Mouse (Mus musculus): ENCODE results near the gene Nit1.

Gene Nit1

DNA sequence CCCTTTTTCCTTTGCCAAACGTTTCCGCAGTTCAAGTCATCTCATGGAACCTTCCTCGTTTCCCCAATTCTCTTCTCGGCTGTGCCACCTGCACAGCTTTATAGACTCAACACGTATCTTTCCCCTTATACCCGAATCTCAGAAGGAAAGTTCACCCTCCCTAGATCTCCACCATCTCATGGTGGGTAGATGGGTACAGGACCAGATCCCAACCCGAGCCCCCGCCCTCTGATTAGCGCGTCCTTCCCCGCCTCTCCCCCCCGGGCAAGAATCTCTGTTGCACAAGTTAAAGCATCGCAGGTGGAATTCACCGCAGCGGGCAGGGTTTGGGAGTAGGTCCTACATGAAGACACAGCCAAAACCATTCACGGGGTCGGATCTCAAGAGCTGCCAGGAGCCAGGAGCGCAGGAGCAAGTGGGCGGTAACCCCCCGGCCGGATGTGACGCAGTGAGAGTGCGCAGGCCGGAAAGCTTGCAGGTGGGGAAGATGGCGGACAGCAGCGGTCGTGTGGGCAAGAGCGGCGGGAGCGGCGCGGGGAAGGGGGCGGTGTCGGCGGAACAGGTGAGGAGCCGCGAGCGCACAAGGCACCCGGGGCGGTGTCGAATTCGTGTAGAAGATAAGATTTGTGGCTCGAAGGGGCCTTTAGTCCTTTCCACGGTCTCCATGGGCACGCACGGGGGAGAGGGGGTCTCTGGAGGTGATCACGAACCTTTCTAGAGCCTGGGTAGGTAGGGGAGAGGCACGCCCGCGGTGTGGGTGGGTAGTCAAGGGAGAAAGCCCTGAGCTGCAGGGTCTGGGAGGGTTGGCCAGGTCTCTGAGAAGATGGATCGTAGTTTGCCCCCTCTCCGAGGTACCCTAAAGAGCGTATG lies at the start of gene Nit1, which contains the start of gene Pfdn2:
Gene Nit1, minus strand, starts transcription at position 422 of the 870 bp plus-strand sequence.
Gene Pfdn2, plus strand, starts transcription at position 446 of the 870 bp plus-strand sequence.
- DNase-seq (ENCODE audit: low spot score): peak; percentile 95

DNA sequence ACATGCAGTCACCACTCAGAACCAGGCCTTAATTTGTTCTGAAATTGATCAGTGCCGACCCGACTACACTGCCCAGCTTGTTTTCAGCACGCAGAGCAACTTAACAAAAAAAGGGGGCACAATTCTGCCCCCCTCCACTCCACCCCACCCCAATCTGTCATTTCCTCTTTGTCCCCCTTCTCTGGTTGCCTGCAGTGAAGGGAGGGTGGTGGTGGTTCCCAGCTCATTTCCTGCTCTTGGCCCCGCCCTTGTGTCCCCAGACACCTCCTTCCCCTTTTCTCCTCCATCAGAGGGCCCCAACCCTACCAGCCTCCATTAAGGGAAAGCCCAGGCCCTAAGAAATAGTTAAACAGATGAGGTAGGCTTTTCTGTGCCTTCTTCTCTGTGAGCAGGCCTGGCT lies 44.7 kb upstream of the Nit1 start:
- DNase-seq (ENCODE audit: low spot score): no peak

DNA sequence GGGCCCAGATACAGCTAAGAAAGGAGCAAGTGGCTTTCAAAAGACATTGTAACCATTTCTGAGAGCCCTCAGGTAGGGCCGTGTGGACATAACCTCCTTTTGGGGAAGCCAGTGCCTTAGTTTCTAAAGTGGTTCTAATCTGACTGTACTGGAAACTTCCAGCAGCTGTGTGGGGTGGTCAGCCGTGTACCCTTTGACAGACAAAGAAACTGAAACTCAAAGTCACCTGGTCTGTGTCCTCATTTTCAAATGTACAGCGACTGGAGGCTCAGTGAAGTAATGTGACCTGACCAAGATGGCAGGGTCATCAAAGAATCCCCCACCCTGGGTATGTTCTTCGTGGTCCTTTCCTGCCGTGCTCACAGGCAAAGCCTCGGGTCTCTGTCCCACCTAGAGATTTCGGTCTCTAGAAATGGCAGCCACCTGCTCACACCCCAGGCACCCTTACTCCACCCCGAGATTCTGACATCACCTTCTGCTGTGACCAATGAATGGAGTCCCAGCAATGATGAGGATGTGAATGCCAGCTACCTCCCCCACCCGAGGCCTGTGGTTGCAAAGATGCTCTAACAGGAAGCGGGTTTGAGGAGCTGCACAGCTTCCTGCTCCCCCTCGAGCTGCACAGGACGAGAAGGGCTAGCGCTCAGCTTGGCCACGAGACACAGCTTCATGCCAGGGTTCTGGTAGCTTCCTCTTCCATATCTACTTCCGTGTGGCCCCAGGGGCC lies 43.1 kb upstream of the Nit1 start, which contains the start of gene Arhgap30:
Gene Arhgap30, plus strand, starts transcription at position 579 of the 727 bp plus-strand sequence.
- no peak for DNase-seq (ENCODE audit: low spot score)

DNA sequence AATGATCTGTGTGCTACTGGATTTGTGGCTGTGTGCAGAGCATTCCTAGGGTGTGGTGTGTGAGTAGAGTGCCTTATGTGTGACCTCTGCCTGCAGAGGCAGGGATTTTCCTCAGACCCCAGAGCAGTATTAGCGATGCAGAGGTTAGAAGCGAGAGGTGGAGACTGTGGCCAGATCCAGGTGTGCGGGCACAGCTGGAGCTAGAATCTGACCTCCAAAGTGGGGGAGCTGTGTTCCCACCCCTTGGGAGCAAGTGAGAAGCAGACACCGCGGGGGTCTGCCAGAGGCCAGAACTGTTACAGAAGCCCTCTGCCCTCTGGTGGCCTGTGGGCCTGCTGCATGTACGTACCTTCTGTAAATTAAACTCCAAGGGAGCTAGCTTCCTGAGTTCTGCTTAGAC lies 41.7 kb upstream of the Nit1 start:
- DNase-seq (ENCODE audit: low spot score): no peak

DNA sequence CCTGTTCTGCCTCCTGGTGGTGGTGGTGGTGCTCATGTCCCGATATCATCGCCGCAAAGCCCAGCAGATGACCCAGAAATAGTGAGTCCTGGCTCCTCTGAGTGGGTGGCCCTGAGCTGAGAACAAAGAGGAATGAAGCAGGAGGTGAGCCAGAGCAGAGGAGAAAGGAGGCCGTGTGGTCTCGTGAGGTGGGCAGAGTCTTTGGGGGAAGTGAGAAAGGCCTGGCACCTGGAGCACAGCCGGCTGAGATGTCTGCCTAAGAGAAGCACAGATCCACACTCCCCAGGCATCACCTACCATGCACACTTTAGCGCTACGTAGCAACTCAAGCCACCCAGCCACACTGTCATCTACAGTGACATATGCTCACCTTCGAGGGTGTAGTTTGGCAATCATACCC lies 39.7 kb upstream of the Nit1 start:
- DNase-seq (ENCODE audit: low spot score): no peak

DNA sequence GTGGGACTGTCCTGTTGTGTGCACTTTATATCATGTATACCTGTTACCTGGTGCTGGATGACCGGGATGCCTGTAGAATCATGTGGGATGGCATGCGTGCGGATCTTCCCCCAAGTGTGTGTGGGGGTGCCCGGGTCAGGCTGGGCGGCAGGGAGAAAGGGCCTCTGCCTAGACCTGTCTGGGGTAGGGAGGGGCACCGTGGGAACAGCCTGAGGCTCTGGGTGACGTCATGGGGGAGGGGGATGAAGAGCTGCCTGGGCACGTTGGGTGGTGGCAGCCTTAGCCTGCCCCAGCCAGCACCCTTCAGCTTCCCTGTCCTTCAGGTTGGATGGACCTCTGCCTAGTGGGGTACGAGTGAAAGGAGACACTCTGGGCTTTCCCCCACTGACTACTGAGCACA lies 38.9 kb upstream of the Nit1 start:
- DNase-seq (ENCODE audit: low spot score): no peak

DNA sequence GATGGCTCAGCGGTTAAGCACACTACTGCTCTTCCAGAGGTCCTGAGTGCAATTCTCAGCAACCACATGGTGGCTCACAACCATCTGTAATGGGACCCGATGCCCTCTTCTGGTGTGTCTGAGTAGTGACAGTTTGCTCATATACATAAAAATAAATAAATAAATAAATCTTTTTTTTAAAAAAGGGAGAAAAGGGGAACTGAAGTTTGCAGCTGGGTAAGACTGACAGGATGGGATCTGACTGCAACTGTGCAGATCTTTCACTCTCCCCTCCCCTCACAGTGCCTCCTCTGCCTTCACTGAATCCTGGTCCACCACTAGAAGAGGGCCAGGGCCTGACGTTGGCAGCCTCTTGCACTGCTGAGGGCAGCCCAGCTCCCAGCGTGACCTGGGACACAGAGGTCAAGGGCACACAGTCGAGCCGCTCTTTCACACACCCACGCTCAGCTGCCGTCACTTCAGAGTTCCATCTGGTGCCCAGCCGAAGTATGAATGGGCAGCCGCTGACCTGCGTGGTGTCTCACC lies 36.7 kb upstream of the Nit1 start:
- DNase-seq (ENCODE audit: low spot score): no peak

DNA sequence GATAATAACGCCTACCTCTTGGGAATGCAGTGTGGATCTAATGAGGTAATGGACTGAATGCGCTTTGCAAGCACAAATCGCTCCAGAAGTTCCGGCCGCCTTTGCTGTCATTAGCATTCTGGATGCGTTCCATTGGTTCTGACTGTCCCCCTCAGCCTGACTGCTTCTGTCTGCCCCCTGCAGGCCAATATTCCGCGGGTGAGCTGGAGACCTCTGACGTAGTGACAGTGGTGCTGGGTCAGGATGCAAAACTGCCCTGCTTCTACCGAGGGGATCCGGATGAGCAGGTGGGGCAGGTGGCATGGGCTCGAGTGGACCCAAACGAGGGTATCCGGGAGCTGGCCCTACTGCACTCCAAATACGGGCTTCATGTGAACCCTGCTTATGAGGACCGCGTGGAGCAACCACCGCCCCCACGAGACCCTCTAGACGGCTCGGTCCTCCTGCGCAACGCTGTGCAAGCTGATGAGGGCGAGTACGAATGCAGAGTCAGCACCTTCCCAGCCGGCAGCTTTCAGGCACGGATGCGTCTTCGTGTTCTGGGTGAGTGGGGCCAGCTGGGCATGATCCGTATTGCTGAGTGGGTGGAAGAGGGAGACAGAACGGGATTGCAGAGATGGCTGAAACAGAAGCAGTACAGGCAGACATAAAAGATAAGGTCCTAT lies 34.6 kb upstream of the Nit1 start:
- peak; percentile 87 for DNase-seq (ENCODE audit: low spot score)

DNA sequence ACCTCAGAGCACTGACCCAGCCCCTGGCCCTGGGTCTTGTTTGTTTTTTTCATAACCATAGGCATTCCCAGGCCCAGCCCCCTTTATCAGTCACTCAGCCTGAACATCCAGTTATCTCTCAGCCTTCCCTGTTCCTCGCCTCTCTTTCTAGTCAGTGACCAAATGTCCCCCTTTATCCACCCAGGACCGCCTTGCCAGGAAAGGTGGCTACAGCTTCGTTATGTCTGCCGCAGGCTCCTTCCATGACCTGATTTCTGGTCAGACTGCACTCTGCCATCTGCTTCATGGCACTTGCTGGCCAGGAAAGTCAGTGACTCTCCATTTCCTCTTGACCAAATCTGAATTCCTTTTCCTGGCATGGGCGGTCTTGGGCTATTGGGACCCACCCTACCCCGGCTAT lies 32.9 kb upstream of the Nit1 start:
- no peak for DNase-seq (ENCODE audit: low spot score)

DNA sequence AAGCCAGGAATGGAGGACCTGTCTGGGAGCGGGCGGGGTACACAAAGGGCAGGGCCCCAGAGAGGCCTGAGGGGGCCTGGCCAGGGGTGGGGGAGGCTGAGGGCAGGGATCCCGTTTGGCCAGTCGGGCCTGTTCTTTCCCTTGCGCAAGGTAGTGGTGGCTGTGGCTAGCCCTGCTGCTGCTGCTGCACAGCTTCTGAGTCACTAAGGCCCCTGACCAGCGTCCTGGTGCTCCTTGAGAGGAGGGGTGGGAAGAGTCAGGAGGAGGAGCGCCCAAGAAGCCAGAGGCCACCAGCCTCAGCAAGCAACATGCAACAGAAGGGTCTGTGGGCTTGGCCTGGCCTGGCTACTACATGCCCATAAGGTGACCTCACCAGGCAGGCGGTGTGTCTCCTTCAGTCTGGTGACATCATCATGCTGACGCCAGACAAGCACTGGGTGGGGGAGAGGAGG lies 30.2 kb upstream of the Nit1 start:
- peak; percentile 84 for DNase-seq (ENCODE audit: low spot score)

DNA sequence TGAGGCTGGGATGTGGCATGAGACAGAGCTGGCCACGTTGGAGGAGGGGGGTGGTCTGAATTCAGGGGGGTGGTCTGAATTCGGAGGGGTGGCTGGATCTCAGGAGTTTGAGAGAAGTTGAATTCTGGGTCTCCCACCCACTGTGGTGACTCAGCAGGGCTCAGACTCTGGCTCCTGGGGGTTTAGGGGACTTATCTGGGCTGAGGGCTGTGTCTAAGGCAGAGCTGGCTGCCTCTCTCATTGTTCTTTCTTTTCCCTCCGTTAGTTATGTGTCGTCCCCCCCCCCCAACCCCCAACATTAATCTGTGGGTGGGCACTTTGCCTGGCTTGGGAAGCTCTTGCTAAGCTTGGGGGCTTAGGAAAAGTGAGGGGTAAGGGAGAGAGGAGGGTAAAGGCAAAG lies 28.5 kb upstream of the Nit1 start:
- DNase-seq (ENCODE audit: low spot score): no peak

DNA sequence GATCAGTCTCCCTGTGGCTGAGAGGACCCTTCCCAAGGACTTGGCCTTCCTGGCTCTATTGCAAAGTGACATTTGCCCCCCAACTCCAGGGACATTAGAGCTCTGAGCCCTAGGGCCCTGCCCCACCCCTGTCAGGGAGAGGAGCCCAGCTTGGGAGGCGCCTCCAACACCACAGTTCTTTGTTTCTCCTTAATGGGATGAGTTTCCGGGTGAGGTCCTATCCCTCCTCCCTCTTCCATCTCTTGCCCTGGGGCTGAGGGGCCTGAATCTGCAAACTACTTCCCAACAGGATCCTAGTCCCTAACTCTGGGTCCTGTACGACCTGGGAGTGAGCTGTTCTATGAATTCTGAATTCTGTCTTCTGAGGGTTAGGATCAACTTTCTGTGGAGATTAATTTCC lies 27.4 kb upstream of the Nit1 start:
- no peak for DNase-seq (ENCODE audit: low spot score)

DNA sequence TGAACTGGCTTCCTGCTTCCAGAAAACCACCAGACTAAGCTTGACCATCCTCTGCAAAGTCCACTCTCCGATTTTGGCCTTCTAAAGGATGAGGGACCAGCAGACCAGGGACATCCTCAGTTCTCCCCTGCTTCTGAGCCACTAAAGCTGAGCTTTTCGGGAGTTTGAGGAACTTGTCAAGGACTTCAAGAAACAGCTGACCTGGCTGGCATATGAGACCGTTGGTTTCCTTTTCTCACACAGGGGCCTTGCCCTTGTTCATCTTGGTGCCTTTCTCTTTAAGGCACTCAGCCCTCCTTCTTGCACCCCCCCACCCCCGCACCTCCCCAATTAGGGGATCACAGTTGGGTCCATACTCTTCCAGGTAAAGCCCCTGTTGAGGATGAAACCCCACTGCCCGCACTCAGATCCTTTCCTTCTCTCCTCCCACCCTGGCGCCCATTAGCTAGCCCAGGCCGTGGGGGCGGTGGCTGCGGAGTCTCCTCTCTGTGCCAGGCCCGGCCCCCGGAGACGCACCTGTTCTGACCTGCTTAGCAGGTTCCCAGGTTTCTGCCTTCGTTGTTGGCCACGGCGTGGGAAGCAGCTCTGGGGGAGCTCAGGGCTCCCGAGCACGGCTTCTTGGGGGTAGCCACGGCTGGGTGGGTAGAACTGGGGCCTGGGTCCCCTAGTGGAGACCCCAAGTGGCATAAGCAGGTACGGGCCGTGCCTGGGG lies 24.6 kb upstream of the Nit1 start, which contains the start of gene Nectin4:
Gene Nectin4, plus strand, starts transcription at position 255 of the 712 bp plus-strand sequence.
- no peak for DNase-seq (ENCODE audit: low spot score)

DNA sequence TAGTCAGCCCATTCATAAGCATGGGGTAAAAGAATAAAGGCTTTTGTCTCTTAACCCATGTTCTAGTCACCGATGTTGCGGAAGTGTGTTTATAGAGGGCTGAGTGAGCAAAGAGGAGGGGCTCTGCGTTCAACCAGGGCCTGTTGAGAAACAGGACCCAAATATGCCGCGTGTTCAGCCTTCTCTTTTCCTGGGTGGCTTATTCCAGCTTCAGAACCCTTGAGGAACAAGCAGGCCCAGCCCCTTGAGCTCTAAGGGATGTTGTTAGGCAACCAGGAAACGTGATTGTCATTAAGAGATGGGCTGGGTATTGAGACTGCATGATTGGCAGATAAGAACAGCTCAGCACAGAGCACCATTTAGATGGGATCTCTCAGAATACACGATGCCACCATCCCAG lies 20.5 kb upstream of the Nit1 start:
- no peak for DNase-seq (ENCODE audit: low spot score)

DNA sequence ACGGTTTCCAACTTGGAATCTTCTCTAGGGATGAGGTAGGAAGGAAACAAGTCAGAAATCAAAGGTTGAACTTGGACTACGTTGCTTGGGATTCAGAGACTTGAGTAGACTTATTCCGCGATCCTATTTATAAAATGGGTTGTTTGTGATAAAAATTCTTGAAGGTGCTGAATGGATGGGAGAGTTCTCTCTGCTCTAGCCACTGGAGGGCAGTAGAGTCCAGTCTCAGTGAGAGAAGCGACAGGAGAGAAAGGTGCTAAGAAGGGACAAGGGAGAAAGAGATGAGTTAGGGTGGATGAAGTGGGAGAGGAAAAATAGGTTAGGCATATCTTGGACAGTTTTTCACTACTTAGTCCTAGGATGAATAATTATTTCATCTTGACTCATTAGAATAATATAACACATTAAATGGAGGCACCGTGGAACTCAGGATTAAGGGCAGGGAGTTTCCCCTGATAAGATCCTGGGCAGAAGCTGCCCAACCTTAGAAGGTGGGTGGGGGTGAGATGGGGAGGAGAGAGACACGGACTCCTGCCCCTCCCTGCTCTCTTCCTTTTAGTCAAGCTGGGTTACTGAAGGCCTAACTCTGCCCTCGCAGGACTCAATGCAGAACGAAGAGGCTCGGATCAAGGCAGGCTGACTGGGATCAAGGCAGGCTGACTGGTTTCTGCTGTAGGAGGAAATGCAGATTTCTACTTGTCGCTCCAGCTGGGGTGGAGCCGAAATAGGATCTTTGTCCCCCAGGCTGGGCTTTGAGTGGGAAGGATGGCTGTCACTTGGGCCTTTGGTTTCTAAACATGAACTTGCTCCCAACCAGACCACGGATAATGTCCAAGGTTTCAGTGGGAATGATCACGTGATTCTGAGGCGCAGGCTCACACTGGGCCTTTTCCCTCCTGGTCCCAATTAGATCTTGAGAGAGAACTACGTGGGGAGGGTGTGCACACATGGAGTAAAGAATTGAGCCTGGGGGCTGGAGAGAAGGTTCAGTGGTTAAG lies 16.0 kb upstream of the Nit1 start:
- DNase-seq (ENCODE audit: low spot score): peak; percentile 85

DNA sequence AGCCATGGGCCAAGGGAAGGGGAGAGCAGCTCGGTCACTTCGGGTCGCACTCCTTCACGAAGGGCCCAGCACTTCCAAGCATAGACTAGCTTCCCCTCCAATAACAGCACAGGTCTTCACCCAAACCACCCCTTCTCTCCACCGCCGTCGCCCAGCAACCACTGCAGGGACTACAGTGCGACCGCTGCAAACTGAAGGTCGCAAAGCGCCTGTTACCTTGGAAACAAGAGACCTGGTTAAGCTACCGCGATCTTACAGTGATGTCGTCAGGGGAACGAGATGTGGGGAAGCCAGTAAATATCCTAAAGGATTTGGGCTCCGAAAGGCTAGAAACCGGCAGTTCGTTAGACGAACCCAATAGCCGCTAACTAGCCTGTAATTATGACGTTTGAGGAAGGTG lies 15.2 kb upstream of the Nit1 start, which contains the start of gene Klhdc9:
Gene Klhdc9, minus strand, starts transcription at position 143 of the 400 bp plus-strand sequence.
- no peak for DNase-seq (ENCODE audit: low spot score)

DNA sequence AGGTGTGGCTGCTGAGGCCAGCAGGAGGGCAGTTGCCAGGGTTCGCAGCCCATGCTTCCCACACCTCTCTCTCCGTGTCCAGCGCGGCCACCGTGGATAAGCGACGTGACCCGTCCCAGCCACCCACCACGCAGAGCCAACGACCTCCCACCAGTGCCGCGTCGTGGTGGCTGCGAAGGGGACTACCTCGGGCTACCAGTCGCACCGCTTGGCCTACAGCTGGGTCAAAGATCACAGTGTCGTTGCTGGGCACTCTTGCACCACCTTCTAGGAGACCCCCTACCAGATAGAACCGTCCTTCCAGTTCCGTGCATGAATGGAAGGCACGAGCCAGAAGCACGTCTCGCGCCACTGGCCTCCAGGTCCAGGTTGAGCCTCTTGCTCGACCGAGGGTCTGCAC lies 14.8 kb upstream of the Nit1 start:
- DNase-seq (ENCODE audit: low spot score): no peak

DNA sequence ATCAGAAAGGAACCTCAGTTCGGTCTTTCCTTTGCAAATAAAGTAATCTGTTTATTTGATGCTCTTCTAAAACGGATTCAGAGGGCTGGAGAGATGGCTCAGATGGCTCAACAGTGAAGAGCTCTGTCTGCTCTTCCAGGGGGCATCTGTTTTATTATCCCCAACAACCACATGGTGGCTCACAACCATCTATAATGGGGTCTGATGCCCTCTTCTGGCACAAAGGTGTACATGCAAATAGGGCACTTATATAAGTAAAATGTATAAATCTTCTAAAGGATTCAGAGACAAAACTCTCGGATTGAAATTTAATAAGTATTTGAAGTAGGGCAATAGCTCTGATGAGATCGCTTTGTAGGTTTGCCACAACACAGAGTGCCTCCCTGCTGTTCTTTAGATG lies 13.0 kb upstream of the Nit1 start:
- DNase-seq (ENCODE audit: low spot score): peak; percentile 67

DNA sequence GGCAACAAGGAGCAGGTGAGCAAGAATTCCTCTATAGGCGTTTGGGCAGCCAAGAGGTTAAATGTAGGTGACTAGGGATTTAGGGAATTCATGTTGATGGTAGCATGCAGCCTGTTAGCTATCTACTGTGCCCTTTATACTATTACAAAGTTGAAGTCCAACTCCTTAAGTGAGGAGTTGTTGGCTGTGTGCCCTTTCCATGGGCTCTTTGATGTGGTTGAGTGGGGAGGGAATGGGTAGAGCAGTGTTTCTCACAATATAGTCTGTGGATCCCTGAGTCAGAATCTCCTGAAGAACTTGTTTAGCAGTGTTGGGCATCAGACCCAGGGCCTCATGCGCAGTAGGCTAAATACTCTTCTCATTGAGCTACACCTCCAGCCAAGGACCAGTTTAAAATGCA lies 11.4 kb upstream of the Nit1 start:
- DNase-seq (ENCODE audit: low spot score): no peak

DNA sequence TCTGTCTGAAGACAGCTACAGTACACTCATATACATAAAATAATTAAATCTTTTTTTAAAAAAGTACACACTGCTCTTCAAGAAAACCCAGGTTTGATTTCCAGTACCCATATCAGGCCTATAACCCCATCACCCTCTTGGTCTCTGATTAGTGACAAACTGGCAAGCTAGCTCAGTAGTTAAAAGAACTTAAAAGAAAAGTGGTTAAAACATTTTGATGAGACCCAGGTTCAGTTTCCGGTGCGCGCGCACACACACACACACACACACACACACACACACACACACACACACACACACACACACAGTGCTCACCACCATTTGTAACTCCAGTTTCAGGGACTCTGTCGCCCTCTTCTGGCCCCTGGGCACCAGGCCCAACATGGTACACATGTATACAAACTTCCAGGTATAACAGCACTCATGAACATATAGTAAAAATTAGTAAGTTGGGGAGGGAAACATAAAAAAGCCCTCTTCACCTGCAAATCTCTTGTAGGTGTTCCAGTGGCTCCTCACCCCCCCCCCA lies 10.4 kb upstream of the Nit1 start:
- DNase-seq (ENCODE audit: low spot score): no peak
